Mouse (Mus musculus) retina, embryonic 14.5 days (tissue): Measurements from ENCODE around the gene 4930432K21Rik.

ENCODE experiments used
- DNase-seq: peaks from one replicate; pipeline ENCODE4 v3.0.0-alpha.2; 2015; ENCODE audit warnings: low spot score

4930432K21Rik gene

DNA sequence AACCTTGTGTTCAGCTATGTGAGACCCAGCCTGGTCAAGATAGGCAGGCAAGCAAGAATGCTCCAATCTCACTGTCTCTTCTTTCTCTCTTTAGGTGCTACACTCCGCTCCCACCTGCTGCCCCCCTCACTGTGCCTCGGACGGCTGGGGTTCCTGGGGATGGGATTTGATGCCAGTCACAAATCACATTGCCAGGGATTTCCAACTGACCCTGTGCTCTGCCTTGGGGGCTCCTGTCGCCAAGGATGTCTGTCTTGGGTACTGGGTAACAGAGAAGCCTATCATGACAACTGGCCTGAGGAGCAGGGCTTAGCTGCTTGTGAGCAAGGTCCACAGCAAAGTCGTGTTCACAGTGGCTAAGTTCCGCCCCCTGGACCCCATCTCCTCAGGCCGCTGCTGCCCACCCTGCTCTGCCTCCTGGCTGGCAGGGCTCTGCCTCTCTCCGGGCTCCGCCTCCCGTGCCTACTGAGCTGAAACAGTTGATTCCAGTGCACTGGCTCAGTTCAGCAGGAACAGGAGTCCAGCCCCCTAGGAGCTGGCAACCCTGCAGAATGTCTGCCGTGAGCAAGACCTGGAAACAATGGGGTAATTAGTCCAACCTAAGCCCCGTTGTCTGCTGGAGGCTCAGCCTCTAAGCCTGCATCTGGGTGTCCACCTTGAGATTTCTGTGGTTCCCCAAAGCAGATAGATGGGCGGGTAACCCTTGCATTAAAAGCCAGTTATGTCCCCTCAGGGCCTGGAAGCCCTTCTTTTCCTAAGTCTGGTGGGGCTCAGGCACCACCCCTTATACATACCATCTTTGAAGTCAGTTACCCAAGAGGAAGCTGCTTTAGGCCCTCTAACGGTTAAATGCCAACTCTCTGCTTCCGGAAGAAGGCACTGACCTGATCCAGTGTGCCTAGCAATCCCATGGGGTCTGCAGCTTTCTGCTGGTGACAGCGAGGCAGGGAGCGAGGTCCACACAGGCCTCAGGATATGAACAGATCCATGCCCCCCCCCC is 60.9 kb downstream of the 4930432K21Rik start:
- no peak for DNase-seq

DNA sequence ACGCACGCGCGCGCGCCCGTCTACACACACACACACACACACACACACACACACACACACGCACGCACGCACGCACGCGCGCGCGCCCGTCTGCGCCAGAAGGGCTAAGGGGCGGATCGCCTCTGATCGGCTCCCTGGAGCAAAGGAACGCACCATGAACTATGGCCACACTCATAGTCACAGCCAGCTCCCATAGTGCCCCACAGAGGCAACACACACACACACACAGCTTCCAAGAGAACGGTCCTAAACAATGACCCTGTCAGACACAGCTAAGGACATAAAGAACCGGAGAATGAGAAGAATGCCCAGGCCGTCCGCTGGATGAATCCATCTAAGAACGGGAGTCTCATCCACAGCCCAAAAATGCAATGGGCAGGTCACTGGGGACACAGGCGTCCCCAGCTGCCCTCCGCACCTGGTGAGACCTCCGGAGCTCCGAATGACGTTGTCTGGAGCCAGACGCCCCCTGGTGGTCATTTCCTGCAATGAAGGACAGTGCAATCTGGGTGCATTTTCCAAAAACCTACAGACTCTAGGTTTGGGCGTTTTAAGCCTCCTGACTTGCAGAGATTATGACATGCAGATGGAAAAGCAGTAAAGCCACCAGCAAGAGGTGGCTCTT is 62.5 kb downstream of the 4930432K21Rik start:
- peak; percentile 92 for DNase-seq

DNA sequence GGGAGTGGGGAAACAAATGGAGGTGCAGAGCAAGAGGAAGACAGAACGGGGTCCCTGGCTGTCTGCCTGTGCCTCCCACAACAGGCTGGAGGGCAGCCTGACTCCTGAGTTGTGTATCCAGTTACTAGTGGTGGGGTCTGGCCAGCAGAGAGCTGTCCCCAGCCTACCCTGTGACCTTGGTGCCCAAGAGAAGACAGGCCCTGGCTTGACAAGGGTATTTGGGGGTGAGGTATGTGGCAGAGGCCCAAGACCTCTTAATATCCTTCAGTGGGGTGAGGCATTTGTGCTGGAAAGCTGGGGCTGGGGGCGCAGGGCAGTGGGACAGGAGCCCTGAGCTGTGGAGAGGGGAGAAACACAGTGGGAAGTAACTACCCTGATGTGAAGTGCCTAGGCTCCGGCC is 63.4 kb downstream of the 4930432K21Rik start:
- DNase-seq, result no peak

DNA sequence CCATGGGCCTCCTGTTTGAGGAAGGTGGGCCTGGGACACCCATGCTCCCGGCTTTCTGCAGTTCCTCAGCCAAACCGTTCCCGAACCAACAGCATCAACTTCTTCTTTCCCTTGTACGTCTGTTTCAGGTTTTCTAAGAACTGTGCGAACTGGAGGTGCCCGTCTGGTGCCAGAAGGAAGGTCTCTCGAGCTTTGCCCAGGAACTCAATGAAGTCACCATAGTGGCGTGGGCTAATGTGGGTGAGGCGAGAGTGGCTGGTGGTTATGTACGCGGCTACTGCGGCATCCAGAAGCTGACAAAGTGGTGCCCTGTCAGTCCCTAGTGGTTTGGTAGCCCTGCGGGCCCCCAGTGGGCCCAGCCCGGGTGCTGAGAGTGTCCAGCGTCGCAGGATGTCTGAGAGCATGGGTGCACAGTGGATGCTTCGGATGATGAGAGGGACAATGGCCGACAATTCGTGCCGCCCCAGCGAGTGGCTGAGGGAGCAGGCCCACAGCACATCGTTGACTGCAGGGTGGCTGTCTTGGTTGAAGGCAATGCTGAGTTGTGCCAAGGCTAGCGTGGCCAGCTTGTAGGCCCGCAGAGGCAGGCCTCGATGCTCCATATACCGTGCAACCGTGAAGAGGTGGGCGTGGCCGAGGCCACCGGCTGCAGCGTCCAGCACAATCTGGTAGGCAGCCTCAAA is 64.2 kb downstream of the 4930432K21Rik start:
- no peak for DNase-seq

DNA sequence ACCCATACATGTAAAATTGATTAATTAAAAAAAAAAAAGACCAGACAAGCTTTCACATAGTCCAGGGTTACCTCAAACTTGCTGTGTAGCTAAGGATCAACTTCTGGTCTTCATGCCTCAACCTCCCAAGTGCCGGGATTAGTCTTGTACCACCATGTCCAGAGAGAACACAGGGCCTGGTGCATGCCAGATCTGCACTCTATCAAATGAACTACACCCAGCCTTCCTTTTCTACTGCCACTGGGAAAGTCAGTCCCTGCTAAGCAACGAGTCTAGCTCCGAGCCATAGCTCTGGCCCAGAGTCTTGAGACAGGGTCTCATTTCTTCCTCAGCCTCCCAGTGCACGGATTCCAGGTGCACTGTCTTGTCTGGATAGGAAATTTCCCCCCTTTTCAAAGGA is 65.5 kb downstream of the 4930432K21Rik start:
- no peak for DNase-seq

DNA sequence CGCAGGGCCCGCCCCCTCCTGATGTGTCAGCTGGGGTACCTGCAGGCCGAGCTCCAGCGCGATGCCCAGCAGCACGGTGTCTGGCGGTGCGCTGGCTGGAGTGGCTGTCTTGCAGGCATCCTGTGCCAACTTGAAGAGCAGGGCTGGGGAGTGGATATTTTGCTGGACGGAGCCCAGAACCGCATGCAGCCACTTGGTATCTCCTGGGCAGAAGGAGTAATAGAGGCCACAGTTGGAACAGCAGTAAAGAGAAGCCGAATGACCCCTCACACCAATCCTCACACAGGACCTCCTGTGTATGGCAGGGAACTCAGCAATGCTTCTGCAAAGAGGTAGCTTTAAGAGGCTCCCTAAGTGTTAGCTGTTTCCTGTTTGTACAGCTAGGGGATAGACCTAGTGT is 69.4 kb downstream of the 4930432K21Rik start:
- DNase-seq, result no peak

DNA sequence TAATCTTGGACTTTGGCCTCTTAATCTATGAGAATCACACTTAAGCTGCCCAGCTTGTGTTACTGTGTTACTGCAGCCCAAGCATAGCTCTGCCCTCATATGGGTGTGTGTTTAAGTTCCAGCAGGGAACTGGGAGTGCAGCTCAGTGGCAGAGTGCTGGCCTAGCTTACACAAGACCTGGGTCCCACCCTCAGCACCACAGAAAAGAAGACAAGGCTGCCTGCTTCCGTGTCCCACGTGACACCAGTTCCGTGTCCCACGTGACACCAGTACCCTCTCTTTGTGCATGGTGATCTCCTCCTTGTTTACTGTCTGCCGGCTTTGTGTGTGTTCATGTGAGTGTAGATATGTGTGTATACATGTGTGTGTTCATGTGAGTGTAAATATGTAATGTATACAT is 70.3 kb downstream of the 4930432K21Rik start:
- no peak for DNase-seq

DNA sequence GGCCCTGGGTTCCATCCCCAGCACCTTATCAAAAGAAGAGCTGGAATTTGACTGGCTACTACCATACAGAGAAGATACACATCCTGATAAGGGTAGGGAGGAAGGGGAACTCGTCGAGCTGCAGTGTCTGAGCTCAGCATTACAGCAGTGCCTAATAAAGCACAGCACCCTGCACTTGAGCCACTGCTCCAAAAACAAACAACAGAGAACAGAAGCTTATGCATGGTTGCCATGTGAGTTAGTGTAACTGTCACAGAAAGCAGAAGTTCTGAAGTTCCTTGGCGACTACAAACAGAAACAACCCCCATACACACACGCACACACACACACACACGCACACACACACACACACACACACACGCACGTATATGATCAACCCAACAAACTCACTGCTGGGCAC is 72.3 kb downstream of the 4930432K21Rik start:
- no peak for DNase-seq
